Mouse (Mus musculus) heart, embryonic 13.5 days (tissue): Measurements from ENCODE around the gene Trim28. TPM values are rescaled to one million over a fixed set of nuclear protein-coding genes. Genes with fewer than 3 reads are reported as not detected.
A peak's percentile ranks its signal among the peaks of the same experiment; 100 is the strongest.
"Not testable (repeated sequence)": the region's sequence is repeated elsewhere in the genome, so short reads cannot be mapped to it uniquely, and the experiment has no call there.

Experiments used
- ATAC-seq: fragments of 200-750 bp; cut with Nextera tagmentation; 2 replicates; pipeline ENCODE4 v1.8.0; 2017; ENCODE audit warnings: moderate TSS enrichment; ENCODE audit not compliant: insufficient number of reproducible peaks, low FRiP score, low TSS enrichment; ENCODE audit errors: extremely low read depth
- H3K27ac ChIP-seq: fragments of 300-500 bp; sonication (generic); replicated peaks from 2 replicates; pipeline ENCODE4 v1.5.1; 2015; ENCODE audit warnings: moderate library complexity, mild to moderate bottlenecking, inconsistent platforms
- H3K27me3 ChIP-seq: fragments of 300-500 bp; sonication (generic); replicated peaks from 2 replicates; pipeline ENCODE4 v1.6.1; 2015; ENCODE audit warnings: mild to moderate bottlenecking, inconsistent platforms
- H3K36me3 ChIP-seq: fragments of 300-500 bp; sonication (generic); 2 replicates; pipeline ENCODE4 v1.6.1; 2015; ENCODE audit warnings: mild to moderate bottlenecking, inconsistent platforms
- H3K4me1 ChIP-seq: fragments of 300-500 bp; sonication (generic); 2 replicates; pipeline ENCODE4 v1.6.1; 2015; ENCODE audit warnings: inconsistent platforms
- H3K4me2 ChIP-seq: fragments of 300-500 bp; sonication (generic); 2 replicates; pipeline ENCODE4 v1.6.1; 2015; ENCODE audit warnings: inconsistent platforms, mild to moderate bottlenecking, moderate library complexity
- H3K4me3 ChIP-seq: fragments of 300-500 bp; sonication (generic); 2 replicates; pipeline ENCODE4 v1.5.1; 2015; ENCODE audit warnings: moderate library complexity, mild to moderate bottlenecking, inconsistent platforms
- H3K9ac ChIP-seq: fragments of 300-500 bp; sonication (generic); 2 replicates; pipeline ENCODE4 v1.6.1; 2015; ENCODE audit warnings: inconsistent platforms, mild to moderate bottlenecking, moderate library complexity
- H3K9me3 ChIP-seq: fragments of 300-500 bp; sonication (generic); 2 replicates; pipeline ENCODE4 v1.6.1; 2016; ENCODE audit warnings: inconsistent platforms
- WGBS: fragments of 180-500 bp; shearing (Covaris S2); methylation state at CpG from one replicate; pipeline ENCODE4 v1.1.7; 2015; ENCODE audit warnings: mixed read lengths; 5-methylcytosine and 5-hydroxymethylcytosine counted together
- polyA plus RNA-seq: library from polyadenylated mRNA; unstranded; fragments of >200 nt; fragmentation: Nextera tagmentation; extraction: Ambion mirVana; gene quantifications from 2 replicates; pipeline ENCODE4 v1.2.1, GENCODE M21; 2015

The Trim28 gene
- polyA plus RNA-seq, 1 experiment from 2014 or later, result 155 TPM

DNA sequence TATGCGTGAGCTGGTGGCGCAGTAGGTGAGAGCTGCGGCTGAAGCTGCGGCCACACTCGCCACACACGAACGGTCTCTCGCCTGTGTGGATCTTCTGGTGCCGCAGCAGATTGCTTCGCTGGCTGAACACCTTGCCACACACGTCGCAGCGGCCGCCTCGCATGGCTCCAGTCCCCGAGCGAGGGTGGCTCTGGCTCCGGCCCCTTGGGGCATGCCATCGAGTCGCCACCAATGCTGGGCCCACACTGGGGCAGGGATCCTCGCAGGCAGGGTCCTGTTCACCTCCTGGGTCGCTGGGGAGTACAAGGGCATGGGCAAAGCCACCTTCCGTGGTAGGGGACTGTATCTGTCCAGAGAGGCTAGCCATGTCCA is 45.3 kb downstream of the Trim28 start:
- peak overlapping the region; percentile 81 for H3K9ac ChIP-seq
- WGBS, result 3% methylated on average over 23 of the region's 23 CpGs
- peaks cover 20% of the 10 kb centered on the region for H3K4me1 ChIP-seq
- H3K4me2 ChIP-seq, result peak overlapping the region; percentile 96
- H3K27me3 ChIP-seq, result peaks cover 52% of the 10 kb centered on the region
- ATAC-seq, result no peak
- peak overlapping the region; percentile 60 for H3K4me3 ChIP-seq
- H3K36me3 ChIP-seq, result 0 out of 2 replicates have a peak, but pooled peaks cover 6% of the 10 kb centered on the region
- H3K9me3 ChIP-seq, result peaks cover 9% of the 10 kb centered on the region; the same call in 1 of the 2 replicates
- H3K27ac ChIP-seq, result no peak overlapping the region

DNA sequence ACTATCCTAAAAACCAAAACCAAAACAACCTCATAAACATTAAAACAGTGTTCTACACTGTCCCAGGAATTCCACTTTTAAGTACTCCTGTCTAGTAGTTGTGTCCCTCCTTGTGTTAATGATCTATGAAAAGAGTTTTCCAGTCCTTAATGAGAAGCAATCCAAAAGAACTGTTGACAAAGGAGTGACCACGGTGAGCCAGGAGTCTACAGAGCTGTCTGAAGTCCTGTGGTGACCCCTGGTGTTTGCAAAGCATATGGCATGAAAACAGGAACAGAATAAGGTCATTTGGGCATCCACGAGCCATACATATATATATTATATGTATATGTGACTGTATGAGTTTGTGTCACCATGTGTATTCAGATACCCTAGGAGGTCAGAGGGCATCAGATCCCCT is 47.2 kb downstream of the Trim28 start:
- peak; percentile 19; the same call in 1 of the 2 replicates for ATAC-seq
- Histone ChIP-seq H3K36me3 (no peaks in the 10 kb centered on the region), H3K9me3 (peaks cover 9% of the 10 kb centered on the region; the same call in 1 of the 2 replicates), H3K4me3 (no peak overlapping the region), H3K27ac (no peak overlapping the region), H3K27me3 (peaks cover 47% of the 10 kb centered on the region), H3K4me1 (peaks cover 17% of the 10 kb centered on the region), H3K9ac (0 out of 2 replicates have a peak overlapping the region, but pooled peaks have one; percentile 19), H3K4me2 (no peak overlapping the region)
- WGBS, result 2% methylated on average over 2 of the region's 2 CpGs

DNA sequence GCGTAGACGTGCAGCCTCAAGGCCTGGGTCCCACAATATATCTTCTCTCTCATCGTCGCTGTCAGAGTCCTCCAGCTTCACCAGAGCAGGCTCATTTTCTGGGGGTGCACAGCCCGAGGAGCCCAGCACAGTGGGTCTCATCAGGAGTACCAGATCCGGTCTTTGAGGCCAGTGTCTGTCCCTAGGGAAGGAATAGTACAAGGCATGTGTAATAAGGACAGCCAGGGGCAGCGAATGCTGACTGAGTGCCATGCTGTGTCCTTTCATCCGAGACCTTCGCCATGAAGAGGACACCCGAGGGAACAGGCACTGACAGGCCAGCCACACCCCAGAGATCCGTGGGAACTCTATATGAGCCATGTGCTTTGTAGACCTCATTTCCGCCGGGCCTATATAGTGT is 54.1 kb downstream of the Trim28 start:
- no peak for ATAC-seq
- no peak overlapping the region for H3K9ac ChIP-seq
- no peaks in the 10 kb centered on the region for H3K27me3 ChIP-seq
- no peak overlapping the region for H3K4me3 ChIP-seq
- no peaks in the 10 kb centered on the region for H3K9me3 ChIP-seq
- H3K36me3 ChIP-seq, result no peaks in the 10 kb centered on the region
- peaks cover 5% of the 10 kb centered on the region for H3K4me1 ChIP-seq
- H3K27ac ChIP-seq, result no peak overlapping the region
- WGBS, result 85% methylated on average over 13 of the region's 13 CpGs
- H3K4me2 ChIP-seq, result no peak overlapping the region

DNA sequence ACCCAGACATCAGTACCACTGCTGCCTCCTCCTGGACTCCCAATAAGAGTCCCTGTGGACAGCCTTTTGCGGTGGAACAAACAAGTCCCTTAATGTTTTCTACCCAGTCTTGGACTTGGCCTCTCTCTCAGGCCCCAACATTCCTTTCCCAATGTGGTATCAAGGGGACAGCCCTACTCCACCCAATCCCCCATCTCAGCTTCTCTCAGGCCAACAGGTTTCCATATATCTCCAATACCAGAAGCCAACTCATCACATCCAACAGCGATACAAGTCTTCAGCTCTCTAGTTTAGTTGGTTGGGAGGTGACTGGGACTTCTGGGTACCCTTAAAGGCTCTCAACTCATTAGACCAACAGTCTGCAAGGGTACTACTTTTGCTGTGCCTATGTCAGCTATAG is 54.6 kb downstream of the Trim28 start:
- no peak overlapping the region for H3K27ac ChIP-seq
- no peaks in the 10 kb centered on the region for H3K27me3 ChIP-seq
- no peaks in the 10 kb centered on the region for H3K9me3 ChIP-seq
- peak overlapping the region; percentile 74 for H3K4me2 ChIP-seq
- ATAC-seq, result no peak
- 86% methylated on average over 2 of the region's 2 CpGs for WGBS
- H3K9ac ChIP-seq, result peak overlapping the region; percentile 91
- H3K36me3 ChIP-seq, result no peaks in the 10 kb centered on the region
- H3K4me3 ChIP-seq, result peak overlapping the region; percentile 69
- H3K4me1 ChIP-seq, result peaks cover 5% of the 10 kb centered on the region

DNA sequence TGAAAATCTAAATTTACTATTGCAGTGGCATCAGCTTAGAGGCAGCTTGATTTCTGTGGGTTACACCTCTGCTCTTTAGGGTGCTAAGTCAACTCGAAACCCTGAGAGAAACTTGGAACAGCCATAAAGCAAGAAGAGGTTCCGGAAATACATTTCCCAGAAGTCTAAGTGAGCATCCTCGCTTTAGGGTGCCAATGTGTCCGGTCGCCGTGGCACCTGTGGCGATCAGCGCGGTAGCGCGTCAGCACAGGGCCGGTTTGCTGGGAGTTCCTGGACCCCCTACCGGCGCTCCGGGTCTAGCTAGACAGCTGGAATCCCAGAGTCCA is 55.0 kb downstream of the Trim28 start:
- WGBS, result 3% methylated on average over 15 of the region's 15 CpGs

DNA sequence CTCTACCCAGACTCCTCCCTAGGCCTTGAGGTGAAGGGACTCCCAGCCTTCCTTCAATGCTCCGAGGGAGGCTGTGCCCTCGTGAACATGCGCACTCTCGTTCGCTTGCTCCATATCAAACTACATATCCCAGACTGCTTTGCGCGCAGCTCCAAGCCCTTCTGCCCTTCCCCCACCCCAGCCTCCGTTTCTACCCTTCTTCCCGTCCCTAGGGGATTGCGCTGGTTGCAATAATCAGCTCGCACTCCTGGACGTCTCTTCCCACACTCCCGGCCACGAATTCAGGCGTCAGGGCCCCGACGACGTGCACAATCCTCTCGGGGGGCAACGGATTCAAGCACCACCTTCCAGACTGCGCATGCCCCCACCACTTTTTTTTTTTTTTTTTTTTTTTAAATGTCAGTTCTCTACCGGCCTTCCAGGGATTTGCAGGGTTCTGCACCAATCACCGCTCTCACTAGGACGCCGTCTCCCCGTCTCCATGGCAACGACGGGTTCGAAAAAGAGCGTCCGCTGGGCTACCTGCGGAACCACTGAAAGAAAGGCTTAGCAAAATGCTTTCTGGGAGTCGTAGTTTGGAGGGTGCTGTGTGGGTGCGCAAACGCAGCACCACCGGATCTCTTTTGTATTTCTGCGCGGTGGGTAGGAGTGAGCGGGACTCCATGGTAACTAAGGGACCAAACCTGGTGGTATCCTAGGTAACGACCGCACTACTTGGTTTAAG is 55.5 kb downstream of the Trim28 start, which contains the start of gene Mzf1:
TSS of gene Mzf1 (minus strand) at position 478 of the 724 bp plus-strand sequence.
- Histone ChIP-seq H3K4me2 (peak within 1 kb of the TSS; percentile 74), H3K9ac (peak within 1 kb of the TSS; percentile 91), H3K27me3 (no peaks in the 10 kb centered on the region), H3K9me3 (no peaks in the 10 kb centered on the region), H3K4me1 (peaks cover 5% of the 10 kb centered on the region), H3K27ac (peak within 1 kb of the TSS; percentile 86), H3K4me3 (peak within 1 kb of the TSS; percentile 69), H3K36me3 (no peaks in the 10 kb centered on the region)
- under 1% methylated on average over 41 of the region's 41 CpGs for WGBS
- peak; percentile 82 for ATAC-seq

More for the DNA sequence above, 55.0 kb downstream of the Trim28 start:
- Histone ChIP-seq H3K4me2 (peak overlapping the region; percentile 74), H3K4me1 (peaks cover 5% of the 10 kb centered on the region), H3K9ac (peak overlapping the region; percentile 91), H3K36me3 (no peaks in the 10 kb centered on the region), H3K4me3 (peak overlapping the region; percentile 69), H3K27me3 (no peaks in the 10 kb centered on the region), H3K27ac (peak overlapping the region; percentile 86), H3K9me3 (no peaks in the 10 kb centered on the region)
- no peak for ATAC-seq

DNA sequence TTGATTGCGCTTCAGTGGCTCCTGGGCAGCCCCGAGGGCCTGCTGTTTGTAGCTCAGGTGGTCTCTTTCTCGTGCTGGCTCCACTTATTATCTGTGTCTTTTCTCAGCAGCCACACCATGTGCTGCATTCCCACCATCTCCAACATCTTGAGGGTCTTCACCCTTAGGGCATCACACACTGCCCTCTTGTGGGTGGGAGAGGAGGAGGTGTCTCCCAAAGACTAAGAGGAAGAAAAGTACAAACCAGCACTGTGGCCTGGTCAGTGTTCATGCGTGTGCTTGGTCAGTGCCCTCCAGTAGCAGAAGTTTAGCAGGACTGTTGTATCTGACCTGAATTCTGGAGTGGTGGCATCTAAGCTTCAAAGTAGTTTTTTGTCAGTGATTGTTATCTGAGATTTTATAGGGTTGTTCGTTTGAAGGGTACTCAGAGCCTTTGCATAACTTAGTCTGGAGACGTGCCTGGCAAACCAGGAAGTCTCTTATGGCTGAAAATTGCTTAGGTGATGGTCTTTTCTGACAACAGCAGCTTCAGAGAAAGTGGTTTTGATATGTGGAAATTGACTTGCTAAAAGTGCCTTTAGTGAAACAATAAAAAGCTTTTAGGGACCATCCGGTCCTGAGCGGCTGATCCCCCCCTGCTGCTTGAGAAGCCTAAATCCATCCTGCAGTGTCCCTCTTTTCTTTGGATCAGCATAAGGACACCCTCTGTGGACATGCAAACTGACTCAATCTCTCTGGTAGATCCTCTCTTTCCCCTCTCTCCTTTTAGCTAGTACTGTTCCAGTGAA is 58.2 kb downstream of the Trim28 start:
- 59% methylated on average over 8 of the region's 8 CpGs for WGBS
- Histone ChIP-seq H3K4me1 (peaks cover 5% of the 10 kb centered on the region), H3K9ac (no peak overlapping the region), H3K4me2 (no peak overlapping the region), H3K36me3 (no peaks in the 10 kb centered on the region), H3K27me3 (no peaks in the 10 kb centered on the region), H3K9me3 (no peaks in the 10 kb centered on the region), H3K27ac (no peak overlapping the region), H3K4me3 (no peak overlapping the region)
- ATAC-seq, result no peak

DNA sequence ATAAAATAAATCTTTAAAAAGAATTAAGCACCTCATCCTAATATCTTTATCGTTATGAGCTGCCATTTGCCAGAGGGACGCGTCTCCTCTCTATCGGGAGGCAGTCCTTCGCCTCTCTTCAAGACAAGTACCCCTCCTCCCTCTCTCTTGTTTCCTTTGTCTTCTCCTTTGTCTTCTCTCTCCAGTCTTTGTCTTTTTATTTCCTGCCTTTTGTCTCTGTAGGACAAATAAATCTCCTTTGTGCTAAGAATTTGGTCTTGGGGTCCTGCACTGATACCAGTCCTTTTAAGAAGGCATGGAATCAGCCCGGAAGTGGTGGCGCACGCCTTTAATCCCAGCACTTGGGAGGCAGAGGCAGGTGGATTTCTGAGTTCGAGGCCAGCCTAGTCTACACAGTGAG is 60.6 kb downstream of the Trim28 start:
- no peak for ATAC-seq
- Histone ChIP-seq H3K9ac (no peak overlapping the region), H3K27me3 (no peaks in the 10 kb centered on the region), H3K4me2 (no peak overlapping the region), H3K4me1 (no peaks in the 10 kb centered on the region), H3K9me3 (no peaks in the 10 kb centered on the region), H3K4me3 (no peak overlapping the region), H3K27ac (no peak overlapping the region), H3K36me3 (no peaks in the 10 kb centered on the region)
- 81% methylated on average over 9 of the region's 9 CpGs for WGBS

DNA sequence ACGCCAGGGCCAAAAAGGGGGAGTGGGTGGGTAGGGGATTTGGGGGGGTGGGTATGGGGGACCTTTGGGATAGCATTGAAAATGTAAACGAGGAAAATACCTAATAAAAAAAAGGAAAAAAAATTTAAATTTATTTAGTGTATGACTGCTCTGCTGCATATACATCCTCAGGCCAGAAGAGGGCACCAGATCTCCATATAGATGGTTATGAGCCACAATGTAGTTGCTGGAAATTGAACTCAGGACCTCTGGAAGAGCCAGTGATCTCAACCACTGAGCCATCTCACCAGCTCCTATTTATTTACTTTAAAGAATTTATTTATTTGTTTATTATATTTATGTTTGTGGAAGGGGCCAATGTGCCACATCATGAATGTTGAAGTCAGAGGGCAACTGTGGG is 64.5 kb downstream of the Trim28 start:
- H3K27ac ChIP-seq, ATAC-seq, H3K4me1 ChIP-seq, H3K9me3 ChIP-seq, H3K4me3 ChIP-seq, H3K36me3 ChIP-seq, H3K27me3 ChIP-seq, H3K9ac ChIP-seq, H3K4me2 ChIP-seq: not testable (repeated sequence)
- 40% methylated on average over 2 of the region's 2 CpGs for WGBS

DNA sequence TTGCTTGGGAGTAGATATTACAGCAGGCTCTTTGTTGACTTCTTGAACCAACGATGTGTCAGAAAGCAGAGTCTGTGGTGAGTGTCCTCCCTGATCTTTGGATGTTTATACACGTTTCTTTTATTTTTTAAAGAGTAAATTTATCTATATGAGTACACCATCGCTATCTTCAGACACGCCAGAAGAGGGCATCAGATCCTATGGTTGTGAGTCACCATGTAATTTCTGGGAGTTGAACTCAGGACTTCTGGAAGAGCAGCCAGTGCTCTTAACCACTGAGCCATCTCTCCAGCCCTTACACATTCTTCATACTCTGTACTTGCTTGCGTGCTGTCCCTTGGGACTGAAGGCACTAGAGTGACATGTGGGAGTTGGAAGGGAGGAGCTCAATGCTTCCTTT is 73.4 kb downstream of the Trim28 start:
- no peak overlapping the region for H3K27ac ChIP-seq
- no peaks in the 10 kb centered on the region for H3K4me1 ChIP-seq
- ATAC-seq, result no peak
- H3K27me3 ChIP-seq, result no peaks in the 10 kb centered on the region
- H3K4me2 ChIP-seq, result no peak overlapping the region
- 44% methylated on average over 5 of the region's 5 CpGs for WGBS
- no peaks in the 10 kb centered on the region for H3K36me3 ChIP-seq
- H3K9ac ChIP-seq, result no peak overlapping the region
- H3K4me3 ChIP-seq, result no peak overlapping the region
- H3K9me3 ChIP-seq, result no peaks in the 10 kb centered on the region
